8 mouse cellular contexts compared by ENCODE assay signal in genomic region chr9:21031896-21032351, GRCm38 (mm10). TPM values are rescaled to one million over a fixed set of nuclear protein-coding genes. Genes with fewer than 3 reads are reported as not detected.
A peak's percentile ranks its signal among the peaks of the same experiment; 100 is the strongest.
DNase-seq lines count a peak whose midpoint lies in the region; ATAC-seq and TF ChIP-seq lines count a peak whose summit lies in the region.

Gene Icam5, plus strand, starts transcription at chr9:21032073.

- ATAC-seq in G1E (ENCODE audit: extremely low read depth, insufficient number of reproducible peaks, low FRiP score, poor library complexity, severe bottlenecking): no peak
- 0 out of 2 replicates have a peak, but pooled peaks have one; percentile 15 for ATAC-seq in embryonic facial prominence, embryonic 15.5 days (ENCODE audit: insufficient number of reproducible peaks, low FRiP score, low TSS enrichment, low read depth)
- no peak for ATAC-seq in intestine, embryonic 14.5 days (replicated peaks; ENCODE audit: low FRiP score, low TSS enrichment, low read depth)
- no peak for ATAC-seq in limb, embryonic 14.5 days (ENCODE audit: low FRiP score, low read depth)

- no peaks in the 10 kb centered on the region for H3K36me3 ChIP-seq in heart, adult 2 months (ENCODE audit: control insufficient read depth, insufficient read depth, low read length)
- H3K36me3 ChIP-seq in G1E (replicated peaks): peaks cover 24% of the 10 kb centered on the region
- no peaks in the 10 kb centered on the region for H3K36me3 ChIP-seq in embryonic facial prominence, embryonic 15.5 days
- no peaks in the 10 kb centered on the region for H3K36me3 ChIP-seq in intestine, embryonic 14.5 days (ENCODE audit: control insufficient read depth, insufficient read depth, low read length)
- H3K36me3 ChIP-seq in limb, embryonic 14.5 days (ENCODE audit: control insufficient read depth, insufficient read depth, low read length): no peaks in the 10 kb centered on the region

- peak within 1 kb of the TSS; percentile 47; the same call in 1 of the 2 replicates for H3K27ac ChIP-seq in heart, adult 2 months
- peak within 1 kb of the TSS; percentile 49; the same call in 1 of the 2 replicates for H3K27ac ChIP-seq in embryonic facial prominence, embryonic 15.5 days (replicated peaks)
- H3K27ac ChIP-seq in intestine, embryonic 14.5 days (ENCODE audit: low read depth): no peak within 1 kb of the TSS
- no peak within 1 kb of the TSS for H3K27ac ChIP-seq in limb, embryonic 14.5 days (replicated peaks; ENCODE audit: low read depth, low read length)

- H3K79me2 ChIP-seq in heart, adult 2 months (replicated peaks; ENCODE audit: control insufficient read depth, insufficient read depth, low read length): no peaks in the 10 kb centered on the region

- 1% methylated on average over 32 of the region's 35 CpGs for WGBS in heart, adult 2 months
- under 1% methylated on average over 35 of the region's 35 CpGs for WGBS in embryonic facial prominence, embryonic 15.5 days
- 0% methylated on average over 35 of the region's 35 CpGs for WGBS in intestine, embryonic 14.5 days
- under 1% methylated on average over 34 of the region's 35 CpGs for WGBS in limb, embryonic 14.5 days

- peak within 1 kb of the TSS; percentile 73 for H3K4me3 ChIP-seq in heart, adult 2 months
- peak within 1 kb of the TSS; percentile 77 for H3K4me3 ChIP-seq in G1E (ENCODE audit: low read depth, low read length)
- peak within 1 kb of the TSS; percentile 59 for H3K4me3 ChIP-seq in embryonic facial prominence, embryonic 15.5 days (replicated peaks)
- peak within 1 kb of the TSS; percentile 48 for H3K4me3 ChIP-seq in intestine, embryonic 14.5 days (ENCODE audit: low read depth, low read length)
- H3K4me3 ChIP-seq in limb, embryonic 14.5 days (replicated peaks; ENCODE audit: low read length): peak within 1 kb of the TSS; percentile 49

- no peak for TF ChIP-seq POLR2A in heart, adult 2 months (IDR thresholded peaks at IDR 0.05; ENCODE audit: insufficient read depth, low read depth, low read length)
- no peak for TF ChIP-seq POLR2A in limb, embryonic 14.5 days (IDR thresholded peaks at IDR 0.05; ENCODE audit: borderline replicate concordance, extremely low read depth, insufficient read depth, insufficient read length)

- DNase-seq in heart, adult 2 months: peak in 1 of 2 experiments; percentile 56
- DNase-seq in heart, adult 9 months (ENCODE audit: low spot score in 2 of 2): no peak
- no peak for DNase-seq in G1E (ENCODE audit: low spot score)
- no peak for DNase-seq in intestine, embryonic 14.5 days (ENCODE audit: low spot score)
- no peak for DNase-seq in limb, embryonic 14.5 days (ENCODE audit: low spot score)
- DNase-seq in right cerebral cortex, adult 18-20 months: peak; percentile 91
- DNase-seq in urinary bladder, postnatal 25 days (ENCODE audit: low spot score): no peak

- peak within 1 kb of the TSS; percentile 98 for H3K4me2 ChIP-seq in embryonic facial prominence, embryonic 15.5 days (replicated peaks)
- peak within 1 kb of the TSS; percentile 98 for H3K4me2 ChIP-seq in intestine, embryonic 14.5 days (ENCODE audit: low read length)
- H3K4me2 ChIP-seq in limb, embryonic 14.5 days (replicated peaks; ENCODE audit: low read depth, low read length, severe bottlenecking): peak within 1 kb of the TSS; percentile 92

- TF ChIP-seq EP300 in heart, adult 2 months (IDR thresholded peaks at IDR 0.05; ENCODE audit: insufficient read depth, low read depth, low read length): no peak

- no peak for TF ChIP-seq CTCF in heart, adult 2 months (IDR thresholded peaks at IDR 0.05)
- no peak for TF ChIP-seq CTCF in G1E (IDR thresholded peaks at IDR 0.05; ENCODE audit: low read depth, low read length)

- peaks cover 3% of the 10 kb centered on the region for H3K4me1 ChIP-seq in heart, adult 2 months (ENCODE audit: control insufficient read depth, insufficient read depth, low read length)
- peaks cover 71% of the 10 kb centered on the region for H3K4me1 ChIP-seq in G1E (ENCODE audit: insufficient read depth, low read depth, low read length)
- H3K4me1 ChIP-seq in embryonic facial prominence, embryonic 15.5 days: peaks cover 60% of the 10 kb centered on the region
- H3K4me1 ChIP-seq in intestine, embryonic 14.5 days (replicated peaks; ENCODE audit: control insufficient read depth, insufficient read depth, low read length): peaks cover 35% of the 10 kb centered on the region
- H3K4me1 ChIP-seq in limb, embryonic 14.5 days (ENCODE audit: control insufficient read depth, insufficient read depth, low read length): peaks cover 30% of the 10 kb centered on the region

- peak within 1 kb of the TSS; percentile 28 for H3K9ac ChIP-seq in heart, adult 2 months (ENCODE audit: low read depth, low read length)
- H3K9ac ChIP-seq in embryonic facial prominence, embryonic 15.5 days: peak within 1 kb of the TSS; percentile 37; the same call in 1 of the 2 replicates
- peak within 1 kb of the TSS; percentile 22; the same call in 1 of the 2 replicates for H3K9ac ChIP-seq in intestine, embryonic 14.5 days (ENCODE audit: low read length)
- H3K9ac ChIP-seq in limb, embryonic 14.5 days (ENCODE audit: low read depth, low read length, severe bottlenecking): 0 out of 2 replicates have a peak within 1 kb of the TSS, but pooled peaks have one; percentile 4

- H3K9me3 ChIP-seq in G1E (replicated peaks): no peaks in the 10 kb centered on the region
- no peaks in the 10 kb centered on the region for H3K9me3 ChIP-seq in embryonic facial prominence, embryonic 15.5 days (replicated peaks)
- H3K9me3 ChIP-seq in intestine, embryonic 14.5 days (ENCODE audit: control insufficient read depth, low read length): no peaks in the 10 kb centered on the region
- H3K9me3 ChIP-seq in limb, embryonic 14.5 days (ENCODE audit: control insufficient read depth, low read length): no peaks in the 10 kb centered on the region

- peaks cover 10% of the 10 kb centered on the region for H3K27me3 ChIP-seq in heart, adult 2 months (ENCODE audit: control insufficient read depth, insufficient read depth, low read length)
- H3K27me3 ChIP-seq in G1E (ENCODE audit: insufficient read depth, low read length): peaks cover 10% of the 10 kb centered on the region; the same call in 1 of the 2 replicates
- peaks cover 72% of the 10 kb centered on the region for H3K27me3 ChIP-seq in embryonic facial prominence, embryonic 15.5 days
- peaks cover 70% of the 10 kb centered on the region for H3K27me3 ChIP-seq in intestine, embryonic 14.5 days (replicated peaks; ENCODE audit: control insufficient read depth, insufficient read depth, low read length)
- H3K27me3 ChIP-seq in limb, embryonic 14.5 days (ENCODE audit: control insufficient read depth, insufficient read depth, low read length): peaks cover 70% of the 10 kb centered on the region

- intact Hi-C loops in heart, adult 2 months (cut with DNase I): loop anchor here (5.0 kb wide), 2 partner anchors 40 to 60 kb away; partner anchors contain the start of genes Fdx1l, Gm38431, Gm49373 and Raver1

RNA-seq across cellular contexts. Expression of gene Icam5, which starts in this region (rescaled TPM):
- not detected for total RNA-seq in heart, adult 2 months (2021)
- polyA plus RNA-seq in heart, adult 2 months (2012; rRNA removed): 0.06 and 0.08 TPM in 2 replicates
- not detected in 2 replicates for total RNA-seq in G1E (2014; fragmentation: Nextera tagmentation)
- 0.33 and 0.99 TPM in 2 replicates for total RNA-seq in G1E (2017)
- polyA plus RNA-seq in G1E (2012): 0.30 and 0.38 TPM in 2 replicates
- 0.20 TPM in 2 replicates for polyA plus RNA-seq in embryonic facial prominence, embryonic 15.5 days (2015; fragmentation: Nextera tagmentation; extraction: Ambion mirVana)
- 0.12 TPM in 2 replicates for polyA plus RNA-seq in intestine, embryonic 14.5 days (2014; fragmentation: Nextera tagmentation; extraction: Ambion mirVana)
- polyA plus RNA-seq in limb, embryonic 14.5 days (2012; rRNA removed): 0.23 and 0.34 TPM in 2 replicates
- 0.08 and 0.11 TPM in 2 replicates for polyA plus RNA-seq in limb, embryonic 14.5 days (2014; fragmentation: Nextera tagmentation; extraction: Ambion mirVana)

Comparison
In these comparisons a context has a peak if more than half of its experiments do, and no peak if none do; other contexts are left out.
1. Peak in ATAC-seq, H3K4me3 ChIP-seq, H3K27ac ChIP-seq, H3K9ac ChIP-seq and H3K4me2 ChIP-seq in embryonic facial prominence, embryonic 15.5 days; RNA of the gene not detected or under 1 TPM.